Mouse (Mus musculus) cerebellum, adult 2 months (tissue): ENCODE data around the gene Kansl1.

Experiments
- CTCF ChIP-seq: fragments of 200-500 bp; IDR thresholded peaks from 2 replicates; pipeline ENCODE4 v1.5.1; 2011; ENCODE audit warnings: low read depth, mild to moderate bottlenecking, control low read depth, low read length, moderate library complexity, borderline replicate concordance; ENCODE audit not compliant: insufficient read depth
- POLR2A ChIP-seq: fragments of 200-500 bp; IDR thresholded peaks from 2 replicates; pipeline ENCODE4 v1.6.1; 2011; ENCODE audit warnings: low read length, control low read depth, borderline replicate concordance; ENCODE audit not compliant: insufficient read depth

DNA sequence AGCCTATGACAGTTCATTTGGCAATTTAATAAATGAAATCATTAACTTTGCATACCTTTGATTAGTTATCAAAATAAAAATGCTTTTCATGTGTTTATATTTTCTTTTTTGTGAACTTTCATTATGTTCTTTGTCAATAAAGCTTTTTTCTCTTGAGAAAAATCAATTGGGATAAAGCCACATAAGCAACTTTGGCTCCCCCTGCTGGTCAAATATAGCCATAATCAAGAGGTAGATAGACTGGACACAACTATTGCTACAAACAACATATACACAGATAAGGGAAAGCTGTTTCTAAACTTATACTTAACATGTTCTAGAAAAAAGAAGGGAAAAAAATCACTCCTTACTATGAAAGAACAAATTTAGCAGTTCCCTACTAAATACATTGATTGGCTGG is 7.1 kb downstream of the Kansl1 start:
- TF ChIP-seq CTCF (0 out of 2 replicates have a peak, but pooled peaks have one; percentile 5), POLR2A (no peak)
